Mouse (Mus musculus): ENCODE measurements around the gene Krt2.

- no peak for TF ChIP-seq CTCF (IDR thresholded peaks at IDR 0.05 in 2 of 3, conservative IDR thresholded peaks at IDR 0.05 in 1 of 3; ENCODE audit: control insufficient read depth in 1 of 3, insufficient read depth in 1 of 3, low read depth in 2 of 3, low read length in 3 of 3, poor library complexity in 1 of 3, severe bottlenecking in 1 of 3)
- TF ChIP-seq GABPA (IDR thresholded peaks at IDR 0.05; ENCODE audit: low read depth, low read length): no peak
- TF ChIP-seq MAZ (IDR thresholded peaks at IDR 0.05; ENCODE audit: low read depth, low read length): no peak
- no peak for TF ChIP-seq EP300 (IDR thresholded peaks at IDR 0.05; ENCODE audit: low read depth in 1 of 2, low read length in 2 of 2)
- TF ChIP-seq KAT2A (conservative IDR thresholded peaks at IDR 0.05; ENCODE audit: low read depth, low read length): no peak
- no peak for TF ChIP-seq MAFK (IDR thresholded peaks at IDR 0.05; ENCODE audit: borderline replicate concordance, low read depth, low read length)
- no peak for TF ChIP-seq POLR2A (IDR thresholded peaks at IDR 0.05; ENCODE audit: control insufficient read depth in 1 of 2, insufficient read depth in 1 of 2, low read depth in 1 of 2, low read length in 2 of 2, poor library complexity in 1 of 2)
- TF ChIP-seq NRF1 (IDR thresholded peaks at IDR 0.05; ENCODE audit: insufficient read depth, low read depth, low read length, poor library complexity, severe bottlenecking): no peak
- no peak for TF ChIP-seq SIN3A (IDR thresholded peaks at IDR 0.05; ENCODE audit: low read length)
- TF ChIP-seq USF1 (IDR thresholded peaks at IDR 0.05; ENCODE audit: low read depth, low read length): no peak
- TF ChIP-seq ELF1 (IDR thresholded peaks at IDR 0.05; ENCODE audit: low read depth, low read length): no peak
- TF ChIP-seq TBP (IDR thresholded peaks at IDR 0.05; ENCODE audit: low read depth, low read length): no peak
- TF ChIP-seq TAL1 (IDR thresholded peaks at IDR 0.05; ENCODE audit: low read length): no peak
These were observed 32.7 kb upstream of the Krt2 start, which contains the start of gene Krt1 for GRCm38 (mm10) chr15:101850694-101851093.

All from MEL (cell line).